Mouse (Mus musculus) stomach, postnatal 0 days (tissue): ENCODE measurements at regions not wholly inside any gene's neighbourhood (a gene's known extent, or its start where the extent isn't known, plus 50 kb on each side); places are given as distances from the start of the nearest gene placed in this dataset.

Source experiments
- CTCF ChIP-seq: IDR thresholded peaks from 2 replicates; pipeline ENCODE4 v1.5.1; 2016; ENCODE audit warnings: antibody characterized with exemption, low read depth, mild to moderate bottlenecking, moderate library complexity
- EP300 ChIP-seq: optimal IDR thresholded peaks from 2 replicates; pipeline ENCODE3; 2016; ENCODE audit warnings: antibody characterized with exemption

DNA sequence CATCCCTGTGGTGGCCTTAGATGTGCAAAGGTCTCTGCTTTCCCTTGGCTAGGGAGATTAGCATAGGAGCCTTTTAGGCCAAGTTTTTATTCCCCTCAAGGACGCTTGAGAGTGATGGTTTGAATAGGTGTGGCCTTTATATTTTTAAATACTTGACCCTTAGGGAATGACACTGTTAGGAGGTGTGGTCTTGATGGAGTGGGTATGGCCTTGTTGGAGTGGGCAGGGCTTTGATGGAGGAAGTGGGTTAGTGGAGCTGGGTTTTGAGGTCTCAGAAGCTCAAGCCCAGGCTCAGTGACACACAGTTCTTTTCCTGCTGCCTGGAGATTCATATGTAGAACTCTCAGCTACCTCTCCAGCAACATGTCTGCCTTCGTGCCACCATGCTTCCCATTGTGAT, 334.4 kb upstream of the Smim15 start:
- TF ChIP-seq CTCF (no peak), EP300 (no peak)
